Mouse (Mus musculus) stomach, adult 2 months (tissue): ENCODE data around the gene Dcdc2b. TPM values are rescaled to one million over a fixed set of nuclear protein-coding genes. Genes with fewer than 3 reads are reported as not detected.

Source experiments
- polyA plus RNA-seq: library from polyadenylated mRNA; depleted of rRNA; stranded (reverse); fragments of >200 nt; gene quantifications from 2 replicates; pipeline ENCODE4 v1.2.3, GENCODE M21; 2012; rRNA removed

Gene Dcdc2b
- polyA plus RNA-seq = 1.3 and 2.6 TPM in 2 replicates

DNA sequence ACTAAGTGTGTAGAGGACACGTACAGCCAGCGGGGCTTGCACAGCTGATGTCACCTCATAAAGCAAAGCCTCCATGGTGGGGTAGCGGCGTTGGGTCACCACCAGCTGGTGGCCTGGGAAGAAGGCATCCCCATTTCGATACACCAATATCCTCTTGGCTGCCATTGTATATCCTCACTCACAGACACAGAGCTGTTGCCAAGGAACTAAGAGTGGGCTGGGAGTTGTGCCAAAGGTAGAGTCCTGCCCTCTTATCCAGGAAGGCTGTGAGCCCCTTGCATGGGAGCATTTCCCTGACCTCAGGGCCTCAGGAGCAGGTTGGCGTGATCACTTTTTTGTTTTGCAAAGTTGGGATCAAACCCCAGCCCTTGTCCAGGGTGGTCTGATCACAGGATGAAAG is at the start of gene Dcdc2b:
Gene Dcdc2b, minus strand, starts transcription at position 165 of the 400 bp plus-strand sequence.

GRCm38 (mm10) chr4:129640638-129641467 is 26.8 kb upstream of the Dcdc2b start, which contains the start of gene Txlna:
TSS of gene Txlna (minus strand) at chr4:129641065.

GRCm38 (mm10) chr4:129623681-129624091 is 9.6 kb upstream of the Dcdc2b start, which contains the start of gene Ccdc28b:
TSS of gene Ccdc28b (minus strand) at chr4:129623947.

DNA sequence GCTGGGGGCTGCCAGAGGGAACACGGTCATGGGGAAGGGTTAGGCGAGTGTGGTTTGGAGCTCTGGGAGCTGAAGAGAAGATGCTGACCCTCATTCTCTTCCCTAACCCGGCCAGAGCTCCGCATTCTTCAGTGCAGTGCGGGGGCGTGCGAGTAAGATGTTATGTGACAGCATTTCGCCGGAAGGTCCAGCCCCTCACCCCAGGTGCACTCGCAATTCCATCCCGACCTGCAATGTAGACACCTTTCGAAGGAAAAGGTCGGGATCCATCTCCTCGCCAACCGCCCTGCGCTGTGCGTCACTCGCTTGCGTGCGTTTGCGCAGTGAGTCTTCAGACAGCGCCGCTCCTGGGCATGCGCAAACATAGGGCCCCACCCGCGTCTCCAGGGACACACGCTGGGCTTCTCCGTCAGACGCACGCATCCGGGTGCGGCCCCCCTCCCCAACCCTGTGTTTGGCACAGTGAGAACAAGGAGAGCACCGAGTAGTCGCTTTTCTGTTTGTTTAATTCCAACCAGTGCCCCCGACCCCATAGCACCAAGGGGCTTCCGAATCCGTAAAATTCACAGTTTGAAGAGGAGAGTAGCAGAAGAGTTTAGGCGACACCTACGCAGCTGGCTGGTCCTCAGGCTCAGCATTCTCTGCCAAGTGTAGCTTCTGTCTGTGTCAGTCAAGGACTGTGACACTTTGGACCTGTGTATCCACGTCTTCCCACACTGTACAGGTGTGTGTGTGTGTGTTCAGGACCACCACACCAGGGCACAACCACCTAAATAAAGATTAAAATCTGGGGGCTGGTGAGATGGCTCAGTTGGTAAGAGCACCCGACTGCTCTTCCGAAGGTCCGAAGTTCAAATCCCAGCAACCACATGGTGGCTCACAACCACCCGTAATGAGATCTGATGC is 5.0 kb upstream of the Dcdc2b start, which contains the start of gene Iqcc:
Gene Iqcc, minus strand, starts transcription at position 314 of the 906 bp plus-strand sequence.

DNA sequence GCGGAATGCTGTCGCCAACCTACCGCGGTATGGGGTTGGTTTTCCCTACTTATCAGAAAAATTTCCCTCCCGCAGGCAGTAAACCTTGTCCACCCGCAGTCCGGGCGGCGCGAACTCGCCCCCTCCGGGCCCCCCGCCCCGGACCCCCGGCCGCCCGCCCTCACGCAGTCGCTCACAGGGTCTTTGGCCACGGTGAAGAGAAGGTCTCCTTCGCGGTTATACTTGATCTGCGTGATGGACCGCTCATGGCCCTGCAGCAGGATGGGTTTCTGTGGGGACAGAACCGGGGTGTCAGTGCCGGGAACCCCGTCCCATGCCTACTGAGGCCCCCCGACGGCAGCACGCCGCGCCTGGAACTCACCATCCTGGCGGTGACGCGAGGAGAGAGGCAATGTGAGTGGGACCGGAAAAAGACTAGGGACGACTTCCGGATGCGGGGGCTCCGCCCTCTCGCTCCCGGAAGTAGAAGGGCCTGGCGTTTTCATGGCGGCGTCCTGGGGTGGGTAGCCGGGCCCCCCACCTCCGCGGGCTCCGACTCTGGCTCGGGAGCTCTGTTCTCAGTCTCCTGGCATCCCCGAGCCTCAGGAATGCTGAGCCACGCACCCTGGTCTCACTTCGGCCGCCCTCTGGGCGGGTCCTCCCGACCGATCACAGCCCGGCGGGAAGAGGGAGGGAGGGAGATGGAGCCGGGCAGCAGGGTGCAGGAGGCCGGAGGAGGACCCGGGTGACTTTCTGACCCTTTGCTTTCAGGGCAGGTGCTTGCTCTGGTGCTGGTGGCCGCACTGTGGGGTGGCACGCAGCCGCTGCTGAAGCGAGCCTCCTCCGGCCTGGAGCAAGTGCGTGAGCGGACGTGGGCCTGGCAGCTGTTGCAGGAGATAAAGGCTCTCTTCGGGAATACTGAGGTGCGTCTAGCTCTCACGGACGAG is 13.6 kb downstream of the Dcdc2b start, which contains the start of the genes Eif3i and Tmem234:
Gene Eif3i, minus strand, starts transcription at position 416 of the 926 bp plus-strand sequence.
Gene Tmem234, plus strand, starts transcription at position 436 of the 926 bp plus-strand sequence.

DNA sequence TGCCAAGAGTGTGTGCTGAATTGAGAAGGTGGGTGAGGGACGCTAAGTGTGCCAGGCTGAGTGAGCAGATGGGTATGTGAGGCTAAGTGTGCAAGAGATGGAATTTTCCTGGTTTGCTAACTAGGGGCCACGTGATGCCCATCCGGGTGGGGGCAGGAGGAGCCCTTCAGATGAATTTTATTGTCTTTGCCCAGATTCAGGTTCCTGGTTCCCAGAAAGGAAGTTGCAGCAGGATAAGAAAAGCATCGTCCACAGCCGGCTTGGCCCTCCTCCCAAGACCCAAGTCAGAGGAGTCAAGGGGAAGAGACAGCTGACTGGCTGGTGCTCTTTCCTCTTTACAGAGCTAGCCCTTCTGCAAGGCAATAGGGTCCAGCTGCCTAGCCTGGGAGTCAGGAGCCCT is 35.6 kb downstream of the Dcdc2b start, which contains the start of gene Fam167b:
Gene Fam167b, minus strand, starts transcription at position 84 of the 400 bp plus-strand sequence.

DNA sequence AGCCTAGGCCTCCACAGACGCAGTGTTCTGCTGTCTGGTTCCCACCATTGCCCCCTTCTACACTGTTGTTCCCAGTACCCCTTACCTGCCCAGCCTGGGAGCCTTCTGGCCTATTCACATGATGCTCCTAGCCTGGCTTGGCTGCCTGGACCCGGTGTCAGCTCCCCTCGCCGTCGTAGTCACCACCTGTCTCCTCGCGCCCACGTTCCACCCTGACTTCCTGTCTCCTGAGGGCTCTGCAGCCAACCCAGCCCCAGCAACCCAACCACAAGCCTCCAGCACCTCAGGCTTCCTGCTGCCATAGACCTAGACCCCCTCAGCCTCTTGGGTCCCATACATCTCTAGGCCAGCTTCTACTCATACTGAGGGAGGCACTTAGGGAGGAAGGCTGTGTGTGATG is 40.6 kb downstream of the Dcdc2b start, which contains the start of gene Lck:
Gene Lck, minus strand, starts transcription at position 212 of the 400 bp plus-strand sequence.

Other genes with a start within 250 kb of the Dcdc2b start
- 2.6 and 2.9 TPM in 2 replicates for gene Zbtb8a, start 236.1 kb downstream of the Dcdc2b start, polyA plus RNA-seq
- 0.05 TPM in 1 of 2 replicates, not detected in the other for gene Zbtb8b, start 173.4 kb downstream of the Dcdc2b start, polyA plus RNA-seq
- gene Bsdc1, start 152.7 kb downstream of the Dcdc2b start, polyA plus RNA-seq = 6.9 and 8.1 TPM in 2 replicates
- not detected in 2 replicates for gene Tssk3, start 123.2 kb downstream of the Dcdc2b start, polyA plus RNA-seq
- 0.57 TPM in 1 of 2 replicates, not detected in the other for gene Fam229a, start 123.1 kb downstream of the Dcdc2b start, polyA plus RNA-seq
- 9.9 and 12.4 TPM in 2 replicates for gene Marcksl1, start 100.7 kb downstream of the Dcdc2b start, polyA plus RNA-seq
- 8.9 and 12.8 TPM in 2 replicates for gene Hdac1, start 71.5 kb downstream of the Dcdc2b start, polyA plus RNA-seq
- 0.25 and 0.30 TPM in 2 replicates for gene Lck, start 40.6 kb downstream of the Dcdc2b start, polyA plus RNA-seq
- gene Fam167b, start 35.7 kb downstream of the Dcdc2b start, polyA plus RNA-seq = 3.0 and 4.0 TPM in 2 replicates
- 114 and 116 TPM in 2 replicates for gene Eif3i, start 13.6 kb downstream of the Dcdc2b start, polyA plus RNA-seq
- 57.2 and 65.6 TPM in 2 replicates for gene Tmem234, start 13.6 kb downstream of the Dcdc2b start, polyA plus RNA-seq
- 16.0 and 17.3 TPM in 2 replicates for gene Iqcc, start 4.8 kb upstream of the Dcdc2b start, polyA plus RNA-seq
- 6.4 and 8.3 TPM in 2 replicates for gene Ccdc28b, start 9.7 kb upstream of the Dcdc2b start, polyA plus RNA-seq
- gene Txlna, start 26.8 kb upstream of the Dcdc2b start, polyA plus RNA-seq = 9.5 and 10.4 TPM in 2 replicates
- 5.7 and 8.6 TPM in 2 replicates for gene Kpna6, start 58.5 kb upstream of the Dcdc2b start, polyA plus RNA-seq
- gene Tmem39b, start 82.6 kb upstream of the Dcdc2b start, polyA plus RNA-seq = 11.4 and 12.0 TPM in 2 replicates
- 16.4 and 32.8 TPM in 2 replicates for gene Khdrbs1, start 128.0 kb upstream of the Dcdc2b start, polyA plus RNA-seq
- gene Ptp4a2, start 197.0 kb upstream of the Dcdc2b start, polyA plus RNA-seq = 10.3 and 15.0 TPM in 2 replicates